Mouse (Mus musculus): Measurements from ENCODE around the gene Atcay.
A peak's percentile ranks its signal among the peaks of the same experiment; 100 is the strongest.

DNA sequence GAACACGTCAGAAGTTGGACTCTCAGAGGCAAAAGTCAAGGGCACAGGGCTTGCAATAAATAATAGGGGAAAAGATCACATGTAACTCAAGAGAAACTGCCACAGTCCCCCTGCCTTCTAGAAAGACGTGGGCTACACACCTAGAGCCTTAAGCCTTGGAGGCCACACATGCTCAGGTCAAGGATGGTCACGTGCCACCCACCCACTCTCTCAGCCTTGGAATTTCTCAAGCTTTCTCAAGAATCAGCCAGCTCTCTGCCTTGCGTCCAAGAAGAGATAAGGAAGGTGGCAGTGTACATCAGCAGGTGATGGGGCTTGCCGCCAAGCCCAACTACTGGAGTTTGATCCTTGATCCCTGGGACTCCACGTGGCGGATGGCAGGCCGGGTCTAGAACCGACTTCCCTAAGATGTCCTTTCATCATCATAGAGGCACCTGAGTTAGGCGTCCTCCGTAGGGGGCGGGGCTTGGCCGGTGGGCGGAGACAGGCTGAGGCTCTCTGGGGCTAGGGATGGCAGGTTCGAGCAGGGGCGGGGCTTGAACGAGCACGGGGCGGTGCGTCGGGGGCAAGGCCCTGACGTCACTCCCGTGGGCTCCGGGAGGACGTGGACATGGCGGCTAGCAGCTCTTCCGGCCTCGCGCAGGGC lies 2.1 kb upstream of the Atcay start, which contains the start of gene Zfr2:
- TF ChIP-seq POLR2A (IDR thresholded peaks at IDR 0.05; ENCODE audit: control insufficient read depth, extremely low read depth, insufficient read depth, low read length, poor library complexity) (peak; percentile 33; the same call in 1 of the 2 replicates), CTCF (IDR thresholded peaks at IDR 0.05; ENCODE audit: borderline replicate concordance, control insufficient read depth, extremely low read depth, insufficient read depth, low read length, poor library complexity) (no peak)
